Mouse (Mus musculus): ENCODE measurements around the gene Fam19a1. TPM values are rescaled to one million over a fixed set of nuclear protein-coding genes. Genes with fewer than 3 reads are reported as not detected.
A peak's percentile ranks its signal among the peaks of the same experiment; 100 is the strongest.

Fam19a1 gene
- polyA plus RNA-seq (2015; fragmentation: Nextera tagmentation; extraction: Ambion mirVana), result 6.7 and 7.0 TPM in 2 replicates

- Histone ChIP-seq H3K9me3 (replicated peaks; ENCODE audit: control insufficient read depth, low read length) (no peaks in the 10 kb centered on the region), H3K27ac (ENCODE audit: low read length) (no peak within 1 kb of the TSS), H3K4me3 (replicated peaks; ENCODE audit: low read length) (peak within 1 kb of the TSS; percentile 39), H3K4me2 (ENCODE audit: low read depth, low read length) (peak within 1 kb of the TSS; percentile 80), H3K27me3 (ENCODE audit: control insufficient read depth, insufficient read depth, low read length) (no peaks in the 10 kb centered on the region), H3K4me1 (ENCODE audit: control insufficient read depth, insufficient read depth, low read length) (0 out of 2 replicates have a peak, but pooled peaks cover 3% of the 10 kb centered on the region), H3K36me3 (ENCODE audit: control insufficient read depth, insufficient read depth, low read length) (no peaks in the 10 kb centered on the region), H3K9ac (ENCODE audit: low read length) (no peak within 1 kb of the TSS)
- ATAC-seq (ENCODE audit: insufficient read depth, low FRiP score), result no peak
- 30% methylated on average over 6 of the region's 6 CpGs for WGBS
These were observed at the start of gene Fam19a1 for GRCm38 (mm10) chr6:96112854-96113253. Gene Fam19a1 (plus strand): TSS chr6:96113154.

DNA sequence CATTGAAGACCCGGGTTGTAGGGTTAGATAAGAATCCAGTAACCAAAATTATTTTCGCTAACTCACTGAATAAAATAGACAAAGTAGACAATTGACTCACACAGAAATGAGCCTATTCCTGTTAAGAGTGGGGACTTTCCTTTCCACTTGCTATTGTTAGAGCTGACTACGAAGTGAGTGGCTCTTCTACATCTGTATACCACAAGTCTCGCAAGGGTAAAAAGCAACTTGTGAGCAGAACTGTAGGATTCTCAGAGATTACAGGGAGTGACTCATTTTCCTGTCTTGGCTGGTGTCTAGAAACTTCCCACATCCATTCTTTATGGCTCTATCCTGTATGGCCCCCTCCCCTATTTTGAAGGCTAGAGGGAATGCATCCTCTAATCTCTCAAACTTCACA is 41.9 kb upstream of the Fam19a1 start:
- no peak overlapping the region for H3K4me2 ChIP-seq (ENCODE audit: low read depth, low read length)
- no peak overlapping the region for H3K27ac ChIP-seq (ENCODE audit: low read length)
- ATAC-seq (ENCODE audit: insufficient read depth, low FRiP score), result no peak
- no peaks in the 10 kb centered on the region for H3K4me1 ChIP-seq (ENCODE audit: control insufficient read depth, insufficient read depth, low read length)
- H3K4me3 ChIP-seq (replicated peaks; ENCODE audit: low read length), result no peak overlapping the region
- no peak overlapping the region for H3K9ac ChIP-seq (ENCODE audit: low read length)
- H3K27me3 ChIP-seq (ENCODE audit: control insufficient read depth, insufficient read depth, low read length), result no peaks in the 10 kb centered on the region
- no peaks in the 10 kb centered on the region for H3K36me3 ChIP-seq (ENCODE audit: control insufficient read depth, insufficient read depth, low read length)
- no peaks in the 10 kb centered on the region for H3K9me3 ChIP-seq (replicated peaks; ENCODE audit: control insufficient read depth, low read length)
- 81% methylated on average over 4 of the region's 4 CpGs for WGBS

DNA sequence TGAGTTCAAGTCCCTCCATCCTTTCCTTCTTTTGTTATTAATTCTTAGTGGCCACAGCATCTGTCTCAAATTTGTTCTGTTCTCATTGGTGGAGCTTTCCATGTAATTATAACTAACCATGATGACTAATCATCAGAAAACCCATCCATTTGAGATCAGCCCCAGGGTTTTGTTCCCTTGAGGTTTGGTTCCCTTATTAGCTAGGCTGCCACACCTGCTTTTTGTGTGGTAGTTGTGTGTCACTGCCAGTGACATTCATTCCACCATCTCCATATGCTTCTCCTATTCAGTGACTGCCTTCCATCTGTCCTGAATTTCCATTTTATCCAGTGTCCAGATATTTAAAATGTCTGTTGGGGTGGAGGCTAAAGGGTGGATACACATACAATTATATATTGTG is 41.4 kb upstream of the Fam19a1 start:
- no peak for ATAC-seq (ENCODE audit: insufficient read depth, low FRiP score)
- H3K27ac ChIP-seq (ENCODE audit: low read length), result no peak overlapping the region
- H3K9me3 ChIP-seq (replicated peaks; ENCODE audit: control insufficient read depth, low read length), result no peaks in the 10 kb centered on the region
- no peaks in the 10 kb centered on the region for H3K27me3 ChIP-seq (ENCODE audit: control insufficient read depth, insufficient read depth, low read length)
- H3K36me3 ChIP-seq (ENCODE audit: control insufficient read depth, insufficient read depth, low read length), result no peaks in the 10 kb centered on the region
- H3K4me2 ChIP-seq (ENCODE audit: low read depth, low read length), result no peak overlapping the region
- H3K4me3 ChIP-seq (replicated peaks; ENCODE audit: low read length), result no peak overlapping the region
- H3K9ac ChIP-seq (ENCODE audit: low read length), result no peak overlapping the region
- H3K4me1 ChIP-seq (ENCODE audit: control insufficient read depth, insufficient read depth, low read length), result no peaks in the 10 kb centered on the region

GRCm38 (mm10) chr6:96089961-96090360 is 23.0 kb upstream of the Fam19a1 start:
- H3K4me2 ChIP-seq (ENCODE audit: low read depth, low read length), result no peak overlapping the region
- no peaks in the 10 kb centered on the region for H3K4me1 ChIP-seq (ENCODE audit: control insufficient read depth, insufficient read depth, low read length)
- H3K9ac ChIP-seq (ENCODE audit: low read length), result no peak overlapping the region
- no peaks in the 10 kb centered on the region for H3K9me3 ChIP-seq (replicated peaks; ENCODE audit: control insufficient read depth, low read length)
- WGBS, result 84% methylated on average over 6 of the region's 6 CpGs
- H3K36me3 ChIP-seq (ENCODE audit: control insufficient read depth, insufficient read depth, low read length), result no peaks in the 10 kb centered on the region
- no peak overlapping the region for H3K4me3 ChIP-seq (replicated peaks; ENCODE audit: low read length)
- no peak overlapping the region for H3K27ac ChIP-seq (ENCODE audit: low read length)
- ATAC-seq (ENCODE audit: insufficient read depth, low FRiP score), result no peak
- H3K27me3 ChIP-seq (ENCODE audit: control insufficient read depth, insufficient read depth, low read length), result no peaks in the 10 kb centered on the region

DNA sequence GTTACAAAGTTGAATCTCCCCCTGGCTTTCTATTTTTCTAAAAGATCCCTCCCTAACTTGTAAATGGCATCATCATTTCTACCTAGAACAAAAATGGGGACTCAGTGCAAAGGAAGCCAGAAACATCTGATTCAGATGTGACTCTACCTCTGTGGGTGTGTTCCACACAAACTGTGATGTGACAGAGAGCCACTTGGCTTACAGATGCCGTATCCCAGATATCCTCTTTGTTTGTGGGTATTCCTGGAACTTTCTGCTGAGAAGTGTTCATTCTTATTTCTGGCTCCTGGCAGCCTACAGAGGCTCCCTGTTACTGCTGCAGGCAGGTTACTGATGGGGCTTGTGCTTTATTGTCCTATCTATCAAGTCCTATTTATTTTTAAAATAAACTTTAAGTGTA is 19.2 kb upstream of the Fam19a1 start:
- no peaks in the 10 kb centered on the region for H3K27me3 ChIP-seq (ENCODE audit: control insufficient read depth, insufficient read depth, low read length)
- no peak overlapping the region for H3K9ac ChIP-seq (ENCODE audit: low read length)
- no peaks in the 10 kb centered on the region for H3K9me3 ChIP-seq (replicated peaks; ENCODE audit: control insufficient read depth, low read length)
- no peak overlapping the region for H3K4me2 ChIP-seq (ENCODE audit: low read depth, low read length)
- H3K4me1 ChIP-seq (ENCODE audit: control insufficient read depth, insufficient read depth, low read length), result no peaks in the 10 kb centered on the region
- no peak for ATAC-seq (ENCODE audit: insufficient read depth, low FRiP score)
- WGBS, result 81% methylated on average over 1 of the region's 1 CpGs
- no peaks in the 10 kb centered on the region for H3K36me3 ChIP-seq (ENCODE audit: control insufficient read depth, insufficient read depth, low read length)
- H3K4me3 ChIP-seq (replicated peaks; ENCODE audit: low read length), result no peak overlapping the region
- no peak overlapping the region for H3K27ac ChIP-seq (ENCODE audit: low read length)

DNA sequence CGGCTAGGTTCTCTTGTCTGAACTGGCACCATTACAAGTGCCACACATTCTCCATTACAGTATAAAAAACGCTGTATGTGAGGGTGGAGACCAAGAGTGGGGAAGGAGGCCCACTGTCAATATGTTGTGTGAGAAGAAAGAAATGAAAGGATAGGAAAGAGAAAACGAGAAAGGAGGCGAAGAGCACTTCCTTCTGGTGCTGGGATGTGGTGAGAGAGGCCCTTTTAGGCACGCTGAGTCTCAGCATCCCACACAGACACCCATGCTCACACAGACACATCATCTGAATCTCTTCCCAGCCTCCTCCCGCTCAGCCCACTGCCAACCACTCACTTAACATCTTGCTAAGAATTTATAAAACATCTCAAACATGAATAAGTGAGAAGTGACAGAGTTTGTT is 14.7 kb upstream of the Fam19a1 start:
- Histone ChIP-seq H3K27ac (ENCODE audit: low read length) (no peak overlapping the region), H3K4me3 (replicated peaks; ENCODE audit: low read length) (no peak overlapping the region), H3K36me3 (ENCODE audit: control insufficient read depth, insufficient read depth, low read length) (no peaks in the 10 kb centered on the region), H3K27me3 (ENCODE audit: control insufficient read depth, insufficient read depth, low read length) (no peaks in the 10 kb centered on the region), H3K9me3 (replicated peaks; ENCODE audit: control insufficient read depth, low read length) (no peaks in the 10 kb centered on the region), H3K9ac (ENCODE audit: low read length) (no peak overlapping the region), H3K4me2 (ENCODE audit: low read depth, low read length) (no peak overlapping the region), H3K4me1 (ENCODE audit: control insufficient read depth, insufficient read depth, low read length) (no peaks in the 10 kb centered on the region)
- ATAC-seq (ENCODE audit: insufficient read depth, low FRiP score), result no peak
- 83% methylated on average over 6 of the region's 6 CpGs for WGBS

- Histone ChIP-seq H3K27ac (ENCODE audit: low read length) (no peak overlapping the region), H3K9ac (ENCODE audit: low read length) (no peak overlapping the region), H3K9me3 (replicated peaks; ENCODE audit: control insufficient read depth, low read length) (no peaks in the 10 kb centered on the region), H3K4me2 (ENCODE audit: low read depth, low read length) (no peak overlapping the region), H3K4me1 (ENCODE audit: control insufficient read depth, insufficient read depth, low read length) (0 out of 2 replicates have a peak, but pooled peaks cover 3% of the 10 kb centered on the region), H3K4me3 (replicated peaks; ENCODE audit: low read length) (no peak overlapping the region), H3K27me3 (ENCODE audit: control insufficient read depth, insufficient read depth, low read length) (no peaks in the 10 kb centered on the region), H3K36me3 (ENCODE audit: control insufficient read depth, insufficient read depth, low read length) (no peaks in the 10 kb centered on the region)
- WGBS, result 59% methylated on average over 1 of the region's 1 CpGs
- no peak for ATAC-seq (ENCODE audit: insufficient read depth, low FRiP score)
These were observed 1.3 kb upstream of the Fam19a1 start for GRCm38 (mm10) chr6:96111656-96112055.

DNA sequence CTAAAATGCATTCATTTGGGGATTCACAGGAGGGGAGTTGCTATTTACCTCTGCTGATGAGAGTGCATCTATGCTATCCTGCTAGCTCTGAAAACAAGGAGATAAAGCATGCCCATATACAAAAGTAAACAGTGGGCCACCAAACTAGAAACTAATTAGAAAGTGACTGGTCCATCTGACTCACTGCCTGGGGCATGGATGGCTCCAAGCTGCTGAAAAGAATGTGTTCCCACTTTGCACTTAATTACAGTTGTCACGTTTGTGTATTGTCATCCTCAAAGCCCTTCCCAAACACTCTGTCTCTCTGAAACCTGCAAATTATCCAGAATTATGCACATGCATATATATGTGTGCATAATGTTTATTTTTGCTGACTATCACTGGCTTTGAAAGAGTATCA is 1.2 kb downstream of the Fam19a1 start:
- Histone ChIP-seq H3K36me3 (ENCODE audit: control insufficient read depth, insufficient read depth, low read length) (no peaks in the 10 kb centered on the region), H3K4me2 (ENCODE audit: low read depth, low read length) (peak overlapping the region; percentile 80), H3K27ac (ENCODE audit: low read length) (no peak overlapping the region), H3K27me3 (ENCODE audit: control insufficient read depth, insufficient read depth, low read length) (no peaks in the 10 kb centered on the region), H3K4me3 (replicated peaks; ENCODE audit: low read length) (no peak overlapping the region; the same call in 1 of the 2 replicates), H3K9me3 (replicated peaks; ENCODE audit: control insufficient read depth, low read length) (no peaks in the 10 kb centered on the region), H3K9ac (ENCODE audit: low read length) (no peak overlapping the region), H3K4me1 (ENCODE audit: control insufficient read depth, insufficient read depth, low read length) (0 out of 2 replicates have a peak, but pooled peaks cover 3% of the 10 kb centered on the region)
- WGBS, result 34% methylated on average over 1 of the region's 1 CpGs
- no peak for ATAC-seq (ENCODE audit: insufficient read depth, low FRiP score)

DNA sequence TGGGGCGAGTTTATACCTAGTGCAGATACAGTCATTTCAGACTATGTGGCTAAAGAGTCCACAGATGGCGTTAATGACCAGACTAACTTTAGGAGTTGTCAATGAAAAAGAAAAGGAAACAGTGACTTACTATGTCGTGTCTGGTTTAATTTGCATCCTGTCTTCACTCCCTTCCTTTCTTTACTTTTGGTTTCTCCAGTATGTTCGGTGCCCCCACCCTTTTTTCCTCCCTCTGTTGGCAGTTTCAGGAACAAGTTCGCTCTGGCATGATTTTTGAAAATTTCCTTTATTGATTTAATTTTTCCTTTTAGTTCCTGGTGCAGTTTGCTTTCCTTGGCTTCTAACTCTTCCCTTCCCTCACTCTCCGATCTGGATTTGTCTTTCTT is 3.2 kb downstream of the Fam19a1 start:
- 8% methylated on average over 6 of the region's 6 CpGs for WGBS
- H3K27ac ChIP-seq (ENCODE audit: low read length), result 0 out of 2 replicates have a peak overlapping the region, but pooled peaks have one; percentile 8
- no peak for ATAC-seq (ENCODE audit: insufficient read depth, low FRiP score)
- H3K36me3 ChIP-seq (ENCODE audit: control insufficient read depth, insufficient read depth, low read length), result no peaks in the 10 kb centered on the region
- no peaks in the 10 kb centered on the region for H3K9me3 ChIP-seq (replicated peaks; ENCODE audit: control insufficient read depth, low read length)
- H3K4me3 ChIP-seq (replicated peaks; ENCODE audit: low read length), result peak overlapping the region; percentile 62
- H3K4me1 ChIP-seq (ENCODE audit: control insufficient read depth, insufficient read depth, low read length), result 0 out of 2 replicates have a peak, but pooled peaks cover 3% of the 10 kb centered on the region
- peak overlapping the region; percentile 75 for H3K9ac ChIP-seq (ENCODE audit: low read length)
- H3K27me3 ChIP-seq (ENCODE audit: control insufficient read depth, insufficient read depth, low read length), result no peaks in the 10 kb centered on the region
- peak overlapping the region; percentile 80 for H3K4me2 ChIP-seq (ENCODE audit: low read depth, low read length)
